Mouse (Mus musculus) stomach, postnatal 0 days (tissue): Measurements from ENCODE around the gene Map3k12. TPM values are rescaled to one million over a fixed set of nuclear protein-coding genes. Genes with fewer than 3 reads are reported as not detected.

Experiments
- ATAC-seq: fragments of 200-750 bp; cut with Nextera tagmentation; 2 replicates; pipeline ENCODE4 v1.8.0; 2017; ENCODE audit not compliant: low FRiP score, low TSS enrichment
- DNase-seq: peaks from one replicate; pipeline ENCODE4 v3.0.0-alpha.2; 2016; ENCODE audit warnings: low spot score
- H3K27ac ChIP-seq: fragments of 300-500 bp; sonication (generic); replicated peaks from 2 replicates; pipeline ENCODE4 v1.5.1; 2014; ENCODE audit warnings: mild to moderate bottlenecking, control low read depth
- H3K27me3 ChIP-seq: fragments of 300-500 bp; sonication (generic); 2 replicates; pipeline ENCODE4 v1.6.1; 2014; ENCODE audit warnings: low read length; ENCODE audit not compliant: control insufficient read depth, insufficient read depth
- H3K36me3 ChIP-seq: fragments of 300-500 bp; sonication (generic); 2 replicates; pipeline ENCODE4 v1.6.1; 2014; ENCODE audit warnings: low read length, mixed read lengths; ENCODE audit not compliant: control insufficient read depth, insufficient read depth
- H3K4me1 ChIP-seq: fragments of 300-500 bp; sonication (generic); replicated peaks from 2 replicates; pipeline ENCODE4 v1.6.1; 2014; ENCODE audit warnings: antibody characterized with exemption; ENCODE audit not compliant: control insufficient read depth, insufficient read depth
- H3K4me2 ChIP-seq: fragments of 300-500 bp; sonication (generic); replicated peaks from 2 replicates; pipeline ENCODE4 v1.6.1; 2014; ENCODE audit warnings: low read depth, mild to moderate bottlenecking, control low read depth, moderate library complexity
- H3K4me3 ChIP-seq: fragments of 300-500 bp; sonication (generic); 2 replicates; pipeline ENCODE4 v1.5.1; 2014; ENCODE audit warnings: low read depth, low read length, control low read depth
- H3K9ac ChIP-seq: fragments of 300-500 bp; sonication (generic); 2 replicates; pipeline ENCODE4 v1.6.1; 2014; ENCODE audit warnings: mild to moderate bottlenecking, low read length, control low read depth, mixed read lengths
- H3K9me3 ChIP-seq: fragments of 300-500 bp; sonication (generic); 2 replicates; pipeline ENCODE4 v1.6.1; 2016; ENCODE audit warnings: low read length; ENCODE audit not compliant: control insufficient read depth
- CTCF ChIP-seq: IDR thresholded peaks from 2 replicates; pipeline ENCODE4 v1.5.1; 2016; ENCODE audit warnings: antibody characterized with exemption, low read depth, mild to moderate bottlenecking, moderate library complexity
- EP300 ChIP-seq: optimal IDR thresholded peaks from 2 replicates; pipeline ENCODE3; 2016; ENCODE audit warnings: antibody characterized with exemption
- WGBS: fragments of 180-500 bp; shearing (Covaris S2); extraction: QIAGEN DNeasy Blood & Tissue Kit; methylation state at CpG from one replicate; pipeline ENCODE4 v1.1.7; 2014; 5-methylcytosine and 5-hydroxymethylcytosine counted together
- polyA plus RNA-seq: library from polyadenylated mRNA; unstranded; fragments of >200 nt; fragmentation: Nextera tagmentation; extraction: Ambion mirVana; gene quantifications from 2 replicates; pipeline ENCODE4 v1.2.1, GENCODE M21; 2015

Gene Map3k12
- polyA plus RNA-seq, 1 experiment from 2014 or later, result 3.9 TPM

DNA sequence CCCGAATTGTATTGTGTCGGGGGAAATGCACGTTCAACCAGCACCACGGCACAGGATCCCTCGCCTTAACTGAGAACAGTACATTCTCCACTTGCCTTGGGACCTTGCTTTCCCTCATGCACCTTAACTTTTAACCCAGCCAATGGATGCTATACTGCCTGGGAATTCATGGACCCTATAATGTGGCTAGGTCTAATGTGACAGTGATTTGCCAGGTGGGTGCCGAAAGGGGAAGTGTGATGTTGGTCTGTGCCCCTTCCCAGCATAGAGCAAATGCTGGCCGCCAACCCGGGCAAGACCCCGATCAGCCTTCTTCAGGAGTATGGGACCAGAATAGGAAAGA lies 2.0 kb upstream of the Map3k12 start:
- ATAC-seq (no peak), DNase-seq (no peak)
- H3K27me3 ChIP-seq, result no peaks in the 10 kb centered on the region
- 11% methylated on average over 9 of the region's 9 CpGs for WGBS
- peak overlapping the region; percentile 85 for H3K9ac ChIP-seq
- no peaks in the 10 kb centered on the region for H3K4me1 ChIP-seq
- peak overlapping the region; percentile 64 for H3K4me3 ChIP-seq
- peak overlapping the region; percentile 91 for H3K4me2 ChIP-seq
- TF ChIP-seq EP300, result no peak
- TF ChIP-seq CTCF, result no peak
- no peaks in the 10 kb centered on the region for H3K9me3 ChIP-seq
- H3K36me3 ChIP-seq, result peaks cover 4% of the 10 kb centered on the region; the same call in 1 of the 2 replicates
- peak overlapping the region; percentile 99 for H3K27ac ChIP-seq

DNA sequence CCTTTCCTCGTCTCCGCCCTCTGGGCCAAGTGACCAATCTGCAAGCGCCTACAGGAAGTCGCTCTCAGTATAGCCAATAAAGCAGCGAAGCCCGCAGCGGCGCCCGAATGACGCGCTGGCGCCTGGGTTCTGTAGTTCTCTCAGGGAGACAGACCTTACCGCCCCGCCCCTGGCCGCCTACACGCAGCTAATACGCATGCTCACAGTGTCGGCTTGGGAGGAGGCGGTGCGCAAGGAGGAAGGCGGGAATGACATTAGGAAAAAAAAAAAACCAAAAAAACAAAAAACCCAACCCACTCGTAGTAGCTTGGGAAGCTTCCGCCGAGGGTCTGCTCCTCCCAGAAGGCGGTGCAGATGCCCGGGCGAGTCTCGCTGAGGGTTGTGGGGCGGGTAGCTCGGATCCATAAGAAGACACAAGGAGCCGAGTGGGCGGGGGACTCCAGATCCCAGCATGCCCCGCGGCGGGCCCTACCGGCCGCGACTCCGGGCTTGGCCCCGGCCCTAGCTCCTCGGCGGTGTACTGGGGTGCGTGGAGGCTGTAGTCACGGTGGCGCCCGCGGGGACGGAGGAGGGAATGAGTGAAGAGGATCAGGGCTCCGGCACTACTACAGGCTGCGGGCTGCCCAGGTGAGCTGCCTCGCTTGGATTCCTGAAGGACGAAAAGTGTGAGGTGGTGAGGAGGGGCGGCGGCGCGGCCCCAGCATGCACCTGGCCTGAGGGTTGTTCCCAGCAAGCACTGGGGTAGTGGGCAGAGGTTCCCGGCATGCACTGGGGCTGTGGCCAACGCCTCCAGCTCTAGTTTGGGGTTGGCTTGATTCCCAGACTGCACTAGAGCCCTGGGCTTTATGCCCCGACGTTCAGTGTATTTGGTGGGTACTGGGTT lies 1.4 kb upstream of the Map3k12 start, which contains the start of gene Tarbp2:
Gene Tarbp2 (plus strand): TSS at position 217 of the 883 bp plus-strand sequence.
- peak within 1 kb of the TSS; percentile 91 for H3K4me2 ChIP-seq
- no peaks in the 10 kb centered on the region for H3K4me1 ChIP-seq
- H3K27ac ChIP-seq, result peak within 1 kb of the TSS; percentile 99
- H3K9me3 ChIP-seq, result no peaks in the 10 kb centered on the region
- DNase-seq (peak; percentile 100), ATAC-seq (peak; percentile 95)
- no peak for TF ChIP-seq CTCF
- no peak for TF ChIP-seq EP300
- H3K27me3 ChIP-seq, result no peaks in the 10 kb centered on the region
- H3K4me3 ChIP-seq, result peak within 1 kb of the TSS; percentile 64
- peaks cover 3% of the 10 kb centered on the region; the same call in 1 of the 2 replicates for H3K36me3 ChIP-seq
- WGBS, result under 1% methylated on average over 59 of the region's 60 CpGs
- H3K9ac ChIP-seq, result peak within 1 kb of the TSS; percentile 85

DNA sequence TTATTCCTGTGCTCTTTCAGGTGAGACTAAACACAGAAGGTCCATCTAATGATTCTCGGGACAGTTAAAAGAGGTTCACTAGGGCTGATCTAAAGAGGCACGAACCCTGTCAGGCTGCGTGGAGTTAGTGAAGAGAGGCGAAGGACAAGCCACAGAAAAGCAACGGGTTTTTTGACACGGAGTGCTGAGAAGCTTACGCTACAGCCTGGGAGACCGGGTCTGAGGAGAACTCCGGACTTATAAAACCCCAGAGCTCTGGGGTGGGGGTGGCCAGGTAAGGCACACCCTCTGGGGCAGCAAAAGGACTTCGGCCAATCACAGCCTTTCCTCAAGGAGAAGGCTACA lies 739 bp upstream of the Map3k12 start:
- TF ChIP-seq CTCF (no peak), EP300 (no peak)
- Histone ChIP-seq H3K9me3 (no peaks in the 10 kb centered on the region), H3K4me1 (no peaks in the 10 kb centered on the region), H3K27ac (peak overlapping the region; percentile 82), H3K36me3 (peaks cover 3% of the 10 kb centered on the region; the same call in 1 of the 2 replicates), H3K4me2 (peak overlapping the region; percentile 91), H3K9ac (peak overlapping the region; percentile 62), H3K4me3 (peak overlapping the region; percentile 64), H3K27me3 (no peaks in the 10 kb centered on the region)
- WGBS, result under 1% methylated on average over 10 of the region's 10 CpGs
- ATAC-seq (no peak), DNase-seq (no peak)

DNA sequence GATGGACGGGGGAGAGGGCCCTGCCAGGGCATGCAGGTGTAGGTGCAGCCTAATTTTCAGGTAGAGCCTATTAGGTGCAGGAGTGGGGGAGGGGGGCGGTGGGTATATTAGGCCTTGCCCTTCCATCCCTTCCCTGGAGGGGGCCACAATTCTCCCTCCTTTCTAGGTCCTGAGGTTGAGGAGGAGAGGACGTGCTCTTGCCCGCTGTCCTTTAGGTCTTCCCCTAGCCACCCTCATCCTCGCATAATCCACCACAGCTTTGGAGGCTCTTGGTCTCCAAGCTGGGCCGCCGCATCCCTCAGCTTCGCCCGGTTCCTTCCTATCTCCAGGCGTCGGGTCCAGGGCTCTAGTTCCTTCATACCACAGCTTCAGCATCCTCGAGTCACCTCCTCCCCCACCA lies 571 bp downstream of the Map3k12 start:
- H3K9ac ChIP-seq, result peak overlapping the region; percentile 62
- H3K4me1 ChIP-seq, result no peaks in the 10 kb centered on the region
- TF ChIP-seq CTCF, result 0 out of 2 replicates have a peak, but pooled peaks have one; percentile 16
- TF ChIP-seq EP300, result no peak
- 2% methylated on average over 12 of the region's 12 CpGs for WGBS
- H3K4me3 ChIP-seq, result peak overlapping the region; percentile 64
- H3K4me2 ChIP-seq, result peak overlapping the region; percentile 91
- no peaks in the 10 kb centered on the region for H3K9me3 ChIP-seq
- no peaks in the 10 kb centered on the region for H3K27me3 ChIP-seq
- no peaks in the 10 kb centered on the region for H3K36me3 ChIP-seq
- ATAC-seq (no peak), DNase-seq (no peak)
- peak overlapping the region; percentile 82 for H3K27ac ChIP-seq

DNA sequence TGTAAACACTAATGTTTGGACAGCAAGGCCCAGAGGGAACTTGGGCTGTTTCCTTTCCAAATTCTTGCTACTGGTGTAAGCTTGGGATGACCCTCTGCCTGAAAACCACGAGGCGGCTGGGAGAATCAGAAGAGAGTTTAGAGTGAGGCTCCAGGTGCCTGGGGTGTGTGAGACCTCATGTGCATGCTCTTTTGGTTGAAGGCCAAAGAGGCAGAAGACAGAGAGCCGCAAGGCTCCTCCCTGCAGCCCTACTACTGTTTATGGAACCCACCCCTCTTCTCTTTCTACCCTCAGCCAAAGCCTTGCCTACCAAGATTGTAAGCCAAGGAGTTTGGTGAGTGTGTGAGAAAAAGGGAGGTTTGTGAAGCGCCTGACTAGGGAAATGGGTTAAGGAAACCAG lies 1.1 kb downstream of the Map3k12 start:
- DNase-seq (no peak), ATAC-seq (no peak)
- TF ChIP-seq EP300 (no peak), CTCF (no peak)
- Histone ChIP-seq H3K27me3 (no peaks in the 10 kb centered on the region), H3K9me3 (no peaks in the 10 kb centered on the region), H3K4me3 (peak overlapping the region; percentile 64; the same call in 1 of the 2 replicates), H3K4me1 (no peaks in the 10 kb centered on the region), H3K9ac (0 out of 2 replicates have a peak overlapping the region, but pooled peaks have one; percentile 62), H3K4me2 (peak overlapping the region; percentile 91), H3K36me3 (no peaks in the 10 kb centered on the region), H3K27ac (no peak overlapping the region)
- 25% methylated on average over 4 of the region's 4 CpGs for WGBS

DNA sequence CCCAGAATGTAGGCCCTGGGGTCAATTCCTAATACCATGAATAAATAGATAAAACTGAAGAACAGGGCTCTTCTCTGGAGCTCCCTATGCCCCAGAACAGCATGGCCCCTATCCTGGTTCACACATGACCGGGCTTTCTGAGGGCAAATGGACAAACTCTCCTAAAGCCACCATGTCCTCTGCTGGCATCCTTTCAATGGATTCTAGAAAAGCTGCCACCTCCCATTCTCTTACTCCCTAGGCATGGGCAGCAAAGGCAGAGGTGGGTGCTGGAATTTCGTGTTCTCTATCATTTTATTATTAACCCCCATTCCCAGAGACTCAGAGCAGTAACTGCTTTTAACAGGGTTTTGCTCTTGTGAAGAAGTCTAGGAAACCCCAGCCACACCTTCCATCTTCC lies 1.6 kb downstream of the Map3k12 start:
- no peaks in the 10 kb centered on the region for H3K27me3 ChIP-seq
- WGBS, result 91% methylated on average over 2 of the region's 2 CpGs
- no peak overlapping the region for H3K4me2 ChIP-seq

More for the DNA sequence above, 1.6 kb downstream of the Map3k12 start:
- Histone ChIP-seq H3K4me3 (no peak overlapping the region), H3K9ac (no peak overlapping the region), H3K27ac (no peak overlapping the region), H3K9me3 (no peaks in the 10 kb centered on the region), H3K4me1 (no peaks in the 10 kb centered on the region), H3K36me3 (no peaks in the 10 kb centered on the region)
- TF ChIP-seq EP300, result no peak
- no peak for TF ChIP-seq CTCF
- ATAC-seq, result no peak
- DNase-seq, result no peak
